Mouse (Mus musculus) ES-E14 (cell line): ENCODE measurements around the gene Fam199x. TPM values are rescaled to one million over a fixed set of nuclear protein-coding genes. Genes with fewer than 3 reads are reported as not detected.

ENCODE experiments used
- DNase-seq: peaks from one replicate; pipeline ENCODE4 v3.0.0-alpha.2; 2013; ENCODE audit warnings: low read depth, low spot score
- H3K27ac ChIP-seq: 2 replicates; pipeline ENCODE4 v1.5.1; 2012; ENCODE audit warnings: low read depth, mild to moderate bottlenecking, low read length, moderate library complexity, mixed read lengths; ENCODE audit not compliant: poor library complexity, insufficient read depth, severe bottlenecking
- H3K36me3 ChIP-seq: 2 replicates; pipeline ENCODE4 v1.6.1; 2012; ENCODE audit warnings: mild to moderate bottlenecking, low read length, moderate library complexity, mixed read lengths; ENCODE audit not compliant: control insufficient read depth, poor library complexity, insufficient read depth, severe bottlenecking
- H3K4me1 ChIP-seq, 2 experiments: fragments of 150-350 bp in 1 of 2; sonication (generic) in 1 of 2; 2 replicates each; pipeline ENCODE4 v1.6.1; 2012; ENCODE audit warnings: low read length in 2 of 2, mild to moderate bottlenecking in 1 of 2, mixed read lengths in 1 of 2; ENCODE audit not compliant: control insufficient read depth in 2 of 2, insufficient read depth in 2 of 2, poor library complexity in 1 of 2
- H3K4me3 ChIP-seq, 2 experiments: fragments of 150-350 bp in 1 of 2; sonication (generic) in 1 of 2; 2 replicates each; pipeline ENCODE4 v1.5.1; 2012; ENCODE audit warnings: low read length in 2 of 2, low read depth in 1 of 2, mild to moderate bottlenecking in 1 of 2, mixed read lengths in 1 of 2; ENCODE audit not compliant: insufficient read depth in 1 of 2, poor library complexity in 1 of 2, severe bottlenecking in 1 of 2
- H3K9ac ChIP-seq: 2 replicates; pipeline ENCODE4 v1.6.1; 2012; ENCODE audit warnings: low read depth, mild to moderate bottlenecking, low read length, mixed read lengths; ENCODE audit not compliant: poor library complexity, insufficient read depth, severe bottlenecking
- H3K9me3 ChIP-seq: fragments of 150-350 bp; sonication (generic); 2 replicates; pipeline ENCODE4 v1.6.1; 2012; ENCODE audit warnings: low read depth, mild to moderate bottlenecking, low read length; ENCODE audit not compliant: control insufficient read depth, insufficient read depth
- CHD2 ChIP-seq: IDR thresholded peaks from 2 replicates; pipeline ENCODE4 v1.6.1; 2014; ENCODE audit warnings: mild to moderate bottlenecking, low read depth, low read length, inconsistent platforms
- HCFC1 ChIP-seq: IDR thresholded peaks from 2 replicates; pipeline ENCODE4 v1.6.1; 2012; ENCODE audit warnings: low read length, inconsistent platforms, borderline replicate concordance; ENCODE audit not compliant: insufficient read depth
- MAFK ChIP-seq: IDR thresholded peaks from 2 replicates; pipeline ENCODE4 v1.6.1; 2014; ENCODE audit warnings: mild to moderate bottlenecking, low read depth, low read length, inconsistent platforms; ENCODE audit not compliant: insufficient read depth
- ZC3H11A ChIP-seq: IDR thresholded peaks from 2 replicates; pipeline ENCODE4 v1.6.1; 2012; ENCODE audit warnings: low read depth, mild to moderate bottlenecking, inconsistent platforms, low read length, borderline replicate concordance
- ZNF384 ChIP-seq: IDR thresholded peaks from 2 replicates; pipeline ENCODE4 v1.6.1; 2012; ENCODE audit warnings: low read depth, low read length, inconsistent platforms
- in situ Hi-C, 2 experiments: fragments of 600-800 bp; cut with MboI; formaldehyde crosslinking; loops; one replicate each; pipeline ENCODE4 v1.15.1; 2025; ENCODE audit warnings: low sequenced_read_pairs in 2 of 2, inconsistent platforms in 1 of 2; ENCODE audit not compliant: unreplicated experiment in 2 of 2
- total RNA-seq: library from RNA; depleted of rRNA; stranded (reverse); fragments of 300-350 nt; gene quantifications from 2 replicates; pipeline ENCODE4 v1.2.3, GENCODE M21; 2012

Gene Fam199x
- total RNA-seq, 1 experiment, result 6.0 TPM

DNA sequence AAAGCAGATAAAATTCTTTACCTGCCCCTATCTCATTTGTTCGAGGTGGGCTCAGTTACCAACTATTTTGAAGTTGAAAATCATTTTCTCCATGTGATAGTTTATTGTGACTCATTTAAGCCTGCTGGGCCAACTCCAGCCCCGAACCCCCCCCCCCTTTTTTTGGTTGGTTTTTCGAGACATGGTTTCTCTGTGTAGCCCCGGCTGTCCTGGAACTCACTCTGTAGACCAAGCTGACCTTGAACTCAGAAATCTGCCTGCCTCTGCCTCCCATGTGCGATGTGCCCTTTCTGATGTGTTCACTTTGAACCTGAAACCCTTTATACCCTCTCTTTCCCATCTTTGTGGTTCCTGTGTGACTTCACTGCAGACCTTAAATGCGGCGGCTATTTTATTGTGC lies 10.9 kb upstream of the Fam199x start:
- no peak for DNase-seq
- in situ Hi-C loops, result no loop called here
- H3K4me3 ChIP-seq, result peak overlapping the region; percentile 83 to 86
- H3K27ac ChIP-seq, result peak overlapping the region; percentile 67
- TF ChIP-seq MAFK (no peak), ZNF384 (no peak), HCFC1 (no peak), ZC3H11A (no peak), CHD2 (no peak)
- H3K36me3 ChIP-seq, result no peaks in the 10 kb centered on the region
- H3K4me1 ChIP-seq, result peaks cover 5 to 6% of the 10 kb centered on the region in 2 experiments; a peak in 2 of 4 replicates
- no peaks in the 10 kb centered on the region for H3K9me3 ChIP-seq
- H3K9ac ChIP-seq, result no peak overlapping the region; the same call in 1 of the 2 replicates

DNA sequence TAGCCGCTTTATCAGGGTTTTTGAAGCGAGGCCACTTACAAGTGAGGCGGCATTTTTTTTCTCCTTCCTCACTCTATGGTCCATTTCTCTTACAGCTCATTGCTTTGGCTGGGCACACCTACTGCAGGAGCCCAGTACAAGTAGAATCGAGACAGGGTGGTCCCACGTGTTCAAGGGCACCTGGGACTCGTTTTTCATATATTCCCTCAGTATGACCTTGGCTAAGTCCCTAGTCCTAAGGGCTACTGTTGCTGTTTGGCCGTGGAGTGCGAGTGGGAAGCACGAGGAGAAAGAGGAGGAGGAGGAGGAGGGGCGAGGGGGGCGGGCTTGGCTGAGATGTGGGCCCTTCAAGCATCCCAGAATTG lies 352 bp upstream of the Fam199x start:
- H3K4me3 ChIP-seq, result peak overlapping the region; percentile 81 to 91
- in situ Hi-C loops, result no loop called here
- no peak for DNase-seq
- no peaks in the 10 kb centered on the region for H3K36me3 ChIP-seq
- peak overlapping the region; percentile 89 for H3K9ac ChIP-seq
- H3K4me1 ChIP-seq, result no peaks in the 10 kb centered on the region
- H3K27ac ChIP-seq, result no peak overlapping the region
- H3K9me3 ChIP-seq, result no peaks in the 10 kb centered on the region
- TF ChIP-seq CHD2 (no peak), HCFC1 (no peak), ZNF384 (no peak), MAFK (no peak), ZC3H11A (no peak)

DNA sequence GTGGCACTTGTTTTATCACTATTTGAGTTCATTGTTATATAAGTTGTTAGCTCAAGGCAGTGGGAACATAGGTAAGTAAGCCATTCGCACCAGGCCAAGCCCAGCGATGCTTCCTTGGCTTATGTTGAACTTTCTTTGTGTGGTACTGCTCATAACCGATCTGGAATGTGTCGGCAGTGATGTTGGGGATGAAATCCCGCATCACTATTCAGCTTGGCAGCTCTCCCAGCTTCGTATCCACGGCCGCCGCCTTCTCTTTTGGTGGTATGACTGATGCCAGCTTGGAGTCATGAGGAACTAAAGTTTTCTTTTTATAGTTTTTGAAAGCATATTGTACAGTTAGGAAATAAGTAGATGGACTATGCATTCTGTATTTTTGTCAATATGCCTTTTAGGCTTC lies 13.8 kb downstream of the Fam199x start:
- Histone ChIP-seq H3K27ac (no peak overlapping the region), H3K4me3 (no peak overlapping the region), H3K9ac (no peak overlapping the region), H3K9me3 (no peaks in the 10 kb centered on the region), H3K4me1 (no peaks in the 10 kb centered on the region), H3K36me3 (no peaks in the 10 kb centered on the region)
- DNase-seq, result no peak
- no peak for TF ChIP-seq HCFC1
- in situ Hi-C loops, result no loop called here

DNA sequence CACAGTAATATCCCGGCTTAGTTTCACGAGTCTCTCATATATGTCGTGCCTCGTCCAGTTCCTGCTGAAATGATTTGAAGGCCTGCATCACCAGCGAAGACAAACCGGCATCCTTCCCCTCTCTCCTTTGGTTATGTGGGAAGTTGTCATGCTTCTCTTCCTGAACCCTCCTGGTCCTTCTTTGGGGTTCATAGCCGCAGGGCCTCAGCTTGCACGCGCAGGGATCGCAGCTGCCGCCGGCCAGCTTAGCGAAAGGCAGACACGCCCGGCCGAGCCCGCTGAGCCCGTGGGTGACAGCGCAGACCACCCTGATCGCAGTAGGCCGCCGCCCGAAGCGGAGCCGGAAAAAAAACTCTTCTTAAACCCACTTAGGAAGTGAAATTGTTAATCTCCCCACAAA lies 55.1 kb downstream of the Fam199x start:
- in situ Hi-C loops, result no loop called here
- no peak overlapping the region for H3K9ac ChIP-seq

DNA sequence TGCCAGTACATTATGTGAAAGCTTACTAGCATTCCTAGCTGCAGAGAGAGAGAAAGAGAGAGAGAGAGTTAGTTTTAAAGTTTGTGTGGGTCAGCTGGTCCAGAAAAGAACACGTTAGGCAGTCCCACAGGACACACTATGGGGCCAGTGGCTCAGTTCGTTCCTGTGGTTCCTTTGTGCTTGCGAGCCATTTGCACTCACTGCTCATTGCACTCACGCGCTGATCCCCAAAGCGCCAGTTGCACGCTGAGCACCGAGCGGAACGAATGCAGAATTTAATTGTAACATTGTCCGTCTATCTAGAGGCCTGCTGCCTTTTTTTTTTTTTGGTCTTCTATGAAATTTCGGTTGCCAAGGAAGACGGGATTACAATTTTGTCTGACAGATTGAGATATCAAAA lies 57.1 kb downstream of the Fam199x start:
- no peak for TF ChIP-seq MAFK
- no peak for TF ChIP-seq HCFC1
- TF ChIP-seq ZNF384, result no peak
- TF ChIP-seq CHD2, result no peak
- no peak for TF ChIP-seq ZC3H11A
- H3K36me3 ChIP-seq, result no peaks in the 10 kb centered on the region
- H3K4me1 ChIP-seq, result no peaks in the 10 kb centered on the region
- H3K4me3 ChIP-seq, result no peak overlapping the region
- DNase-seq, result no peak
- no peak overlapping the region for H3K9ac ChIP-seq
- H3K9me3 ChIP-seq, result no peaks in the 10 kb centered on the region
- H3K27ac ChIP-seq, result no peak overlapping the region
- in situ Hi-C loops, result no loop called here

More for the DNA sequence above, 55.1 kb downstream of the Fam199x start:
- Histone ChIP-seq H3K27ac (no peak overlapping the region), H3K36me3 (no peaks in the 10 kb centered on the region), H3K9me3 (no peaks in the 10 kb centered on the region), H3K4me3 (no peak overlapping the region), H3K4me1 (no peaks in the 10 kb centered on the region)
- DNase-seq, result no peak
- TF ChIP-seq HCFC1 (no peak), ZNF384 (no peak), MAFK (no peak), CHD2 (no peak), ZC3H11A (no peak)
